Mouse (Mus musculus) olfactory bulb, adult 2 months (tissue): ENCODE measurements around the gene Lrrc52.

Experiments used
- CTCF ChIP-seq: fragments of 200-500 bp; IDR thresholded peaks from 2 replicates; pipeline ENCODE4 v1.5.1; 2012; ENCODE audit warnings: low read depth, mild to moderate bottlenecking, low read length, moderate library complexity; ENCODE audit not compliant: insufficient read depth
- POLR2A ChIP-seq: fragments of 200-500 bp; IDR thresholded peaks from 2 replicates; pipeline ENCODE4 v1.6.1; 2012; ENCODE audit warnings: mild to moderate bottlenecking, low read depth, low read length, moderate library complexity; ENCODE audit not compliant: insufficient read depth

GRCm38 (mm10) chr1:167499097-167499850 is 32.7 kb upstream of the Lrrc52 start:
- TF ChIP-seq CTCF (no peak), POLR2A (no peak)
